Mouse (Mus musculus) stomach, embryonic 15.5 days (tissue): Measurements from ENCODE around the gene Slco2b1. TPM values are rescaled to one million over a fixed set of nuclear protein-coding genes. Genes with fewer than 3 reads are reported as not detected.
A peak's percentile ranks its signal among the peaks of the same experiment; 100 is the strongest.
"Not testable (repeated sequence)": the region's sequence is repeated elsewhere in the genome, so short reads cannot be mapped to it uniquely, and the experiment has no call there.

ENCODE experiments used
- ATAC-seq: fragments of 200-750 bp; cut with Nextera tagmentation; 2 replicates; pipeline ENCODE4 v1.8.0; 2017; ENCODE audit warnings: low read depth, moderate number of reproducible peaks, moderate TSS enrichment; ENCODE audit not compliant: insufficient read depth, low FRiP score
- H3K27ac ChIP-seq: fragments of 300-500 bp; sonication (generic); 2 replicates; pipeline ENCODE4 v1.5.1; 2015; ENCODE audit warnings: mild to moderate bottlenecking, inconsistent platforms
- H3K27me3 ChIP-seq: fragments of 300-500 bp; sonication (generic); replicated peaks from 2 replicates; pipeline ENCODE4 v1.6.1; 2015; ENCODE audit warnings: inconsistent platforms
- H3K36me3 ChIP-seq: fragments of 300-500 bp; sonication (generic); 2 replicates; pipeline ENCODE4 v1.6.1; 2015; ENCODE audit warnings: inconsistent platforms
- H3K4me1 ChIP-seq: fragments of 300-500 bp; sonication (generic); 2 replicates; pipeline ENCODE4 v1.6.1; 2015; ENCODE audit warnings: inconsistent platforms
- H3K4me2 ChIP-seq: fragments of 300-500 bp; sonication (generic); 2 replicates; pipeline ENCODE4 v1.6.1; 2015; ENCODE audit warnings: mild to moderate bottlenecking, inconsistent platforms
- H3K4me3 ChIP-seq: fragments of 300-500 bp; sonication (generic); replicated peaks from 2 replicates; pipeline ENCODE4 v1.5.1; 2015; ENCODE audit warnings: inconsistent platforms
- H3K9ac ChIP-seq: fragments of 300-500 bp; sonication (generic); 2 replicates; pipeline ENCODE4 v1.6.1; 2015; ENCODE audit warnings: inconsistent platforms
- H3K9me3 ChIP-seq: fragments of 300-500 bp; sonication (generic); 2 replicates; pipeline ENCODE4 v1.6.1; 2016; ENCODE audit warnings: inconsistent platforms
- WGBS: fragments of 180-500 bp; shearing (Covaris S2); methylation state at CpG from one replicate; pipeline ENCODE4 v1.1.7; 2015; 5-methylcytosine and 5-hydroxymethylcytosine counted together
- polyA plus RNA-seq: library from polyadenylated mRNA; unstranded; fragments of >200 nt; fragmentation: Nextera tagmentation; extraction: Ambion mirVana; gene quantifications from 2 replicates; pipeline ENCODE4 v1.2.1, GENCODE M21; 2015

Slco2b1 gene
- polyA plus RNA-seq, 1 experiment from 2014 or later: 2.7 TPM

GRCm38 (mm10) chr7:99706341-99707037, 4.7 kb downstream of the Slco2b1 start:
- Histone ChIP-seq H3K36me3 (no peaks in the 10 kb centered on the region), H3K4me2 (peak overlapping the region; percentile 4; the same call in 1 of the 2 replicates), H3K4me1 (no peaks in the 10 kb centered on the region), H3K27me3 (no peaks in the 10 kb centered on the region), H3K27ac (peak overlapping the region; percentile 4; the same call in 1 of the 2 replicates), H3K4me3 (no peak overlapping the region), H3K9ac (no peak overlapping the region), H3K9me3 (no peaks in the 10 kb centered on the region)
- WGBS: 46% methylated on average over 4 of the region's 4 CpGs
- no peak for ATAC-seq

- Histone ChIP-seq H3K27ac (no peak overlapping the region), H3K4me2 (no peak overlapping the region), H3K4me1 (no peaks in the 10 kb centered on the region), H3K9ac (no peak overlapping the region), H3K9me3 (no peaks in the 10 kb centered on the region), H3K36me3 (no peaks in the 10 kb centered on the region), H3K4me3 (no peak overlapping the region), H3K27me3 (no peaks in the 10 kb centered on the region)
- no peak for ATAC-seq
- 72% methylated on average over 3 of the region's 3 CpGs for WGBS
These were observed 6.2 kb downstream of the Slco2b1 start for GRCm38 (mm10) chr7:99704736-99705519.

DNA sequence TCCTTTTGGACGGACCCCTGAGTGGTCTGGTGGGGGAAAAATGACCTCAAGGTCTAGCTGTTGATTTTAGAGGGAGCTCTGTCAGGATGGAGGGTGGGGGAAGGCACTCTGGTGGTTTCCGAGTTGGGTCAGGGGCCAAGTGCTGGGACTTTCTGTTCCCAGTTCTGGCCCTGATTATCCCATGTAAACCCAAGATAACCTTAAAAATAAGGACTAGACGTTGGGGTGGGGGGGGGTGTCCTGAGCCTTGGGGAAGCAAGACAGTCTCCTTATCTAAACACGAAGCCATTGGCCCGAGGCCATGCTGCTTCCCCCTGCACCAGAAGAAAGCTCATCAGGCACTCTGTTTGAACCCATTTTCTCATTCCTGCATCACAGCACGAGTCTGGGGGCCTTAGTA, 8.9 kb downstream of the Slco2b1 start:
- Histone ChIP-seq H3K4me3 (no peak overlapping the region), H3K27me3 (no peaks in the 10 kb centered on the region), H3K9ac (no peak overlapping the region), H3K9me3 (no peaks in the 10 kb centered on the region), H3K36me3 (no peaks in the 10 kb centered on the region), H3K4me1 (0 out of 2 replicates have a peak, but pooled peaks cover 6% of the 10 kb centered on the region), H3K4me2 (no peak overlapping the region), H3K27ac (no peak overlapping the region)
- no peak for ATAC-seq
- 24% methylated on average over 6 of the region's 6 CpGs for WGBS

DNA sequence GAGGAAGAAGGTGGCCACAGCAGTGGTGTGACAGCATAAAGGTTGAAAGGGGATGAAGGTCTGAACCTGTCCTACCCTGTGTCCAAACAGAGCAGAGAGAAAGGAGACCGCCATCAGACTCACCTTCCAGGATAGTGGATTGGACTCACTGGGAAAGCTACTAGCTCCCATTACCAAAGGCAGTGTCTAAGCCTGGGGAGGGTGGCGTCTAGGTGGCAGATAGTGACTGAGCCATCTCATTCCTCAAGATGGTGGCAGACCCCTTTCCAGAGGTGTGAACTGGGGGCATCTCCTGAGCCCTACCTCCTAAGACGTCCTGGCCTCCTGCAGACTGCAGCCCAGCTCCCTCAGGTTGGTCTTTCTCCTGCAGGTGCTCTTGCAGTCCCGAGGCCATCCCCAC, 10.5 kb downstream of the Slco2b1 start:
- H3K4me2 ChIP-seq: no peak overlapping the region
- no peaks in the 10 kb centered on the region for H3K27me3 ChIP-seq
- H3K9ac ChIP-seq: no peak overlapping the region
- H3K36me3 ChIP-seq: no peaks in the 10 kb centered on the region
- 72% methylated on average over 4 of the region's 4 CpGs for WGBS
- H3K27ac ChIP-seq: no peak overlapping the region
- no peak for ATAC-seq
- no peak overlapping the region for H3K4me3 ChIP-seq
- no peaks in the 10 kb centered on the region for H3K9me3 ChIP-seq
- 0 out of 2 replicates have a peak, but pooled peaks cover 6% of the 10 kb centered on the region for H3K4me1 ChIP-seq

GRCm38 (mm10) chr7:99699709-99700151, 11.4 kb downstream of the Slco2b1 start:
- no peak for ATAC-seq
- 49% methylated on average over 3 of the region's 3 CpGs for WGBS
- no peak overlapping the region for H3K4me3 ChIP-seq

DNA sequence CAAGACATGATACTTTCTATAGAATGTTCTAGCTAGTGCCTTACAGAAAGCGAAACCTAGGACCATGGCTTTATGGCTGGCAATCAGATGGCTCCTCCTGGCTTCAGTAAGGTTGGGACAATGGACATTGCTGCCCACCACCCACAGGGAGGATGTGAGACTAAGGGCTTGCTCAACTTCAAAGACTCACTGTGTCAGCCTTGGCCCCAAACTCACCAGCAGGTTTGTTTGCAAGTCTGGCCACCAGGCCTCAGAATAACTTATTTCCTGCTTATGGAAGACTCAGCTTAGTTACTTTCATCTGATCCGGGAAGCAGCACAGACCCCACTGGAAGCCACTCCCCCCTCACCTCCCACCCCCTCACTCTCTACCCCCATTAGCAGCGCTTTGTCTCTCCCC, 12.0 kb downstream of the Slco2b1 start:
- 50% methylated on average over 3 of the region's 3 CpGs for WGBS
- Histone ChIP-seq H3K4me3 (no peak overlapping the region), H3K36me3 (no peaks in the 10 kb centered on the region), H3K9me3 (no peaks in the 10 kb centered on the region), H3K4me2 (no peak overlapping the region), H3K27me3 (no peaks in the 10 kb centered on the region), H3K27ac (peak overlapping the region; percentile 21; the same call in 1 of the 2 replicates), H3K4me1 (0 out of 2 replicates have a peak, but pooled peaks cover 6% of the 10 kb centered on the region), H3K9ac (no peak overlapping the region)
- no peak for ATAC-seq

More at GRCm38 (mm10) chr7:99699709-99700151, 11.4 kb downstream of the Slco2b1 start:
- Histone ChIP-seq H3K27me3 (no peaks in the 10 kb centered on the region), H3K36me3 (no peaks in the 10 kb centered on the region), H3K4me2 (no peak overlapping the region), H3K4me1 (0 out of 2 replicates have a peak, but pooled peaks cover 6% of the 10 kb centered on the region), H3K9me3 (no peaks in the 10 kb centered on the region), H3K27ac (peak overlapping the region; percentile 31; the same call in 1 of the 2 replicates), H3K9ac (no peak overlapping the region)

DNA sequence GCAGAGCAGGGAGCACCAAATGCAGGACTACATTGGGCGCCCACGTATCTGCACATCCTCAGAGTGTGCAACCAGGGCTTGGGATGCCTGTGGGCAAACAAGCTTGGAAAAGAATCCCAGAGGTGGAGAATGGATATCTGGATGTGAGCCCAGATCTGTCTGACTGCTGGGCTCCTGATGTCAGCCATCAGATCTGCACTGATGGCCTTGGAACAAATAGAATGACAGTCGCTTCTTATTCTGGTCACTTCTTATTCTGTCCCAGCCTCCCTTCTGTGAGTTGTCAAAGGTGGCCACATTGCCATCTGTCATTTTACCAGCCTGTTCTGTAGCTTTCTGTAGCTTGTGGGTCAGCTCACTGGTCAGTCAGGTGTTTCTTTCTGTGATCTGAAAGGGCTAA, 12.6 kb downstream of the Slco2b1 start:
- Histone ChIP-seq H3K27ac (no peak overlapping the region), H3K4me3 (no peak overlapping the region), H3K4me1 (0 out of 2 replicates have a peak, but pooled peaks cover 6% of the 10 kb centered on the region), H3K36me3 (no peaks in the 10 kb centered on the region), H3K9me3 (no peaks in the 10 kb centered on the region), H3K27me3 (no peaks in the 10 kb centered on the region), H3K4me2 (no peak overlapping the region), H3K9ac (no peak overlapping the region)
- ATAC-seq: no peak
- 89% methylated on average over 3 of the region's 3 CpGs for WGBS

DNA sequence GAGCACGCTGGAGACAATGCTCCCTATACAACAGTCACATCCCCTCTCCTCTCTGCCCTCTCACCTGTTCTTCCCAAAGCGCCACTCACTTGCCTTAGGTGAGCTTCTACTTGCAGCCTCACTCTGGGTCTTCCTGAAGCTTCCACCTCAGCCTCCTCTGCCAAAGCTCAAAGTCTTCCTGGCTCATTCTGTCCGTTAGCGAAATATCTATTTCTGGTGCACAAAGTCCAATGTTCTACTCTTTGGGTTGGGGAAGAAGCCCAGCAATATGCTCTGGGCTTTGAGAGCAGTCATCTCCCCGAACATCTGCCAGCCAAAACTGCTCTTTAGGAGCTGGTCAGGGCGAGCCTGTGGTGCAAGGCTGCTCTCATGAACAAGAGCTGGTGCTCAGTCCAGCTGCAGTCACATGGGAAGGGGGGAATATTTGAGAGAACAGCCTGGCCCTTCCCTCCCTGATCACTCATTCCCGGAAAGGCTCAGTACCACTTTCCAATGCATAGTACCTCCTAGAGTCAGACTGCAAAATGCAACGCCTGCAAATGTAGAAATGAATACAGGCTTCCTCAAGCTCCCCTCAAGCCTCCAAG, 15.6 kb downstream of the Slco2b1 start:
- Histone ChIP-seq H3K36me3 (no peaks in the 10 kb centered on the region), H3K27ac (no peak overlapping the region), H3K27me3 (no peaks in the 10 kb centered on the region), H3K9me3 (no peaks in the 10 kb centered on the region), H3K4me3 (no peak overlapping the region), H3K4me1 (0 out of 2 replicates have a peak, but pooled peaks cover 6% of the 10 kb centered on the region), H3K9ac (no peak overlapping the region), H3K4me2 (no peak overlapping the region)
- WGBS: 83% methylated on average over 8 of the region's 8 CpGs
- ATAC-seq: no peak

DNA sequence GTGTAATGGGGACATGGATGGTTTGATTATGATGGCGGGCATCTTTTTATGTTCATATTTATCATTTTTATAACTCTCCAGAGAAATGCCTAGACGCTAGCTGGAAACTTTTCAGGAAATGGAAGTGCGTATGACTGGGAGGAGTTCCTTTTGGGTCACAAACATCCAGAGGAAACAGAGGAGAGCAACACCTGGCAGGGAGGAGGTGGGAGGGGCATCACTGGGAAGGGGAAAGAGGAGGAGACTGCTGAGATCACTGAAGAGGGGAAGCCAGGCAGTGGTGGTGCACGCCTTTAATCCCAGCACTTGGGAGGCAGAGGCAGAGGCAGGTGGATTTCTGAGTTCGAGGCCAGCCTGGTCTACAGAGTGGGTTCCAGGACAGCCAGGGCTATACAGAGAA, 16.7 kb downstream of the Slco2b1 start:
- H3K9ac ChIP-seq, H3K4me3 ChIP-seq, H3K27me3 ChIP-seq, H3K27ac ChIP-seq, H3K4me1 ChIP-seq, H3K4me2 ChIP-seq, ATAC-seq, H3K9me3 ChIP-seq, H3K36me3 ChIP-seq: not testable (repeated sequence)
- WGBS: 82% methylated on average over 5 of the region's 5 CpGs

DNA sequence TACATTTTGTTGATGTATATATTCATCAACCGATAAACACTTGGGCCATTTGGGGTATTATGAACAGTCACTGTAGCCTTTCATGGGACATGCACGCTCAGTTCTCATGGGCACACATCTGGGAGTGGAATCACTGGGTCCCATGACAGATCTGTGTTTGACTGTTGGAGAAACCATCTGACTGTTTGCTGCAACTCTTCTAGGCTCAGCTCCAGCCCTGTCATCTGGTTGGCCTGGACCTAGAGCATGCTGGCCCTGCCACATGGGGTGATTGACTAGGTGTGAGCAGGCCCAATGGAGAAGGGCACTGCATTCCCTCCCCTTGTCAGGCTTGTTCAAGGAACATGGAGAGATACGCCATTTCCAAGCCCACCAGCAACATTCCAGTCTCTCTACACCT, 17.2 kb downstream of the Slco2b1 start:
- H3K27ac ChIP-seq: no peak overlapping the region
- no peak overlapping the region for H3K4me3 ChIP-seq
- no peaks in the 10 kb centered on the region for H3K9me3 ChIP-seq
- ATAC-seq: no peak
- H3K4me2 ChIP-seq: no peak overlapping the region
- no peaks in the 10 kb centered on the region for H3K27me3 ChIP-seq
- H3K9ac ChIP-seq: no peak overlapping the region
- WGBS: 85% methylated on average over 3 of the region's 3 CpGs
- H3K4me1 ChIP-seq: 0 out of 2 replicates have a peak, but pooled peaks cover 3% of the 10 kb centered on the region
- H3K36me3 ChIP-seq: no peaks in the 10 kb centered on the region

DNA sequence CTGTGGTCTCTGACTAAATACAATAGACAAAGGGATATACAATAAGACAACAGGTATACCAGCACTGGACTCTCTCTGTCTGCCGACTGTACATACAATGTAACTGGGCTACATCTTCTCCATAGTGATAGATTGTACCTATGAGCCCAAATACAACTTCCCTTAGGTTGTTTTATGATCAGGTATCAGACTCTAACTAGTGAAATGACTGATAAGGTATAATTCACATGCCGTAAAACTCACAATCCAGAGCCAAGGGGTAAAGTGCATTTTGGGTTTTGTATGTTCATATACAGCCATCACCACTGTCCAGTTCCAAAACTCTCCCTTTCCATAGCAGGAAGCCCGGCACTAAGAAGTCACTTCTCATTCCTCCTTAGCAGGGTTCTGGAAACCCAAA, 17.8 kb downstream of the Slco2b1 start:
- no peak for ATAC-seq
- Histone ChIP-seq H3K4me1 (no peaks in the 10 kb centered on the region), H3K9ac (no peak overlapping the region), H3K4me2 (no peak overlapping the region), H3K27me3 (no peaks in the 10 kb centered on the region), H3K27ac (no peak overlapping the region), H3K4me3 (no peak overlapping the region), H3K36me3 (no peaks in the 10 kb centered on the region), H3K9me3 (no peaks in the 10 kb centered on the region)
- 87% methylated on average over 3 of the region's 3 CpGs for WGBS

DNA sequence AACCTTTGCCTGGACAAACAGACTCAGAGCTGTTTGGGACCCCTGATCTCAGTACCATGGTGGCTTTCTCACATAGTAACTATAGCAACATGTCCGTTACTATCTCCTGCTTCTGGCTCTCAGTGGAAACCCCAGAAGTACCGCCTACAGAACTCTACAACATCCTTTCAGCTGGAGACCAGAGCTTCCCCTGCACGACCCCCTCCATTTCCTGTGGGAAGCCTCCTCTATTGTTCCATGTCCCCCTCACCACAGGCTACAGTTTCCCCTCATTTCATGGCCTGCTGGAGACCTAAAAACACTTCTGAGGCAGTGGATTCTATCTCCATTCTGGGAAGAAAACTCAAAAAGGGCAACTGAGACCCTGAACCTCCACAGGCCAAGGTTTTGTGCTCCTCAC, 18.7 kb downstream of the Slco2b1 start:
- Histone ChIP-seq H3K4me3 (no peak overlapping the region), H3K4me2 (no peak overlapping the region), H3K9me3 (no peaks in the 10 kb centered on the region), H3K4me1 (no peaks in the 10 kb centered on the region), H3K27me3 (no peaks in the 10 kb centered on the region), H3K36me3 (no peaks in the 10 kb centered on the region), H3K9ac (no peak overlapping the region), H3K27ac (no peak overlapping the region)
- WGBS: 53% methylated on average over 3 of the region's 3 CpGs
- ATAC-seq: no peak
